Mouse (Mus musculus) heart, adult 18-20 months (tissue): ENCODE measurements around the gene Prkch. TPM values are rescaled to one million over a fixed set of nuclear protein-coding genes. Genes with fewer than 3 reads are reported as not detected.
A peak's percentile ranks its signal among the peaks of the same experiment; 100 is the strongest.

Experiments
- DNase-seq, 2 experiments: peaks; one replicate each; pipeline ENCODE4 v3.0.0; 2021 to 2022; ENCODE audit warnings: mixed read lengths in 1 of 2
- total RNA-seq, 2 experiments: library from RNA; stranded (reverse); gene quantifications; 2 replicates each; pipeline ENCODE4 v1.2.3; 2021

Gene Prkch
- total RNA-seq, 2 experiments from 2014 or later: 17.2 to 18.6 TPM

DNA sequence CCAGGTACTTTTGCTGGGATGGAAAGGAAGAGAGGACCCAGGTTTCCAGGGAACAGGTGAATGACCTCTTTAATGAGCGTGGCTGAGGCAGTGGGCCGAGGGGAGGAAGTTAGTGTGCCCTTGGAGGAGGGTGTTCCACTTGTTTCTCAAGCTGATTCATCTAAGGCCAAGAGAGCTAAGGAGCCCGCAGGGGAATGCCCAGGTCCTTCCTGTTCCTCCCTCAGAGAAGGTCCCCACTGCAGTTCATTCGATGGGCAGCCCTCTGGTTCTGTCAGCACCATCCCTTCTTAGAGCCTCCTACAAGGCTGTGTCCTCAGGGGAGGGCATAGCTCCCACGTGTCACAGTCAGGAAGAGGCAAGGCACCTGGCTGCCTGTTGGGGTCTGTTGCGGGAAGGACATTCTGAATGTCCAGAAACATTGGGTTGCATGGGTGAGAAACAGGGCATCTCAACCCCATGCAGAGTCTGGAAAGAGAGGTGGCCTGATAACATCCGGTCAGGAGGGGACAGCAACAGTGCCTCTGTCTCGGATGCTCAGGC lies 26.3 kb downstream of the Prkch start:
- no peak for DNase-seq

- DNase-seq: no peak
These were observed 27.1 kb downstream of the Prkch start for GRCm38 (mm10) chr12:73611741-73612140.

DNA sequence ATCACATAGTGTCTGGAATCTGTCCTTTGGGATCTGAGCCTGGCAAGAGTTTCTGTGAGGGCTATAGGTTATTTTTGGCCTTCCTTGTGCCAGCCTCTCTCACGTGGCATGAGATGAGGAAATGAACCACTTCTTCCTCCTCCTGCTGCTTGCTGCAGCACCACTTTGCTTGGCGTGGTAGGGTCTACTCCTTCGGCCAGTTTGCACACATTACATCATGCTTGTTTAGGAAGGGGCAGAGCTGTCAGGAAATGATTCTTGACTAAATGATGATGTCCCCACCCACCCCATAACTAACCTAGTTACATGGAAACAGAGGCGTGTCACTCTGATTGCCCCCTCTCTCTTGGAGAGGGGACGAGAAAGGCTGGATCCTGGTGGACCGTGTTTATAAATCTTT lies 28.6 kb downstream of the Prkch start:
- peak in 1 of 2 experiments; percentile 50 for DNase-seq

DNA sequence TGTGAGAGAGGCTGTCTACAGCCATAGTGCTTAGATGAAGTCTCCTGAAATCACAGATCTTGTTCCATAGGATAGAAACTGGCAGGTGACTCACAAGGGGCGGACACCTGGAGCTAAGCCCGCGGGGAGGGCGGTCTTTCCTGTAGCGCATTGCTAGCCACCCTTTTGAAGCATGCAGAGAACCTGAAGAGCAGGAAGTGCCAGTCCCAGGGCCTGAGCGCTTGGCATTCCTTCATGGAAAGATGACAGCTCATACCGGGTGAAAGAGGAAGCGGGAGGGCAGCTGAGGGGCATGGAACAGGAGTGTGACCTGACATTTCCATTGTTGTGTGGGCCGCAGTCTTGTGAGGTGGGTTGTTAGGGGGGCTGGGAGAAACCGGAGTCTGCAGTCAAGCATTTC lies 33.1 kb downstream of the Prkch start:
- DNase-seq: peak; percentile 61 to 70

DNA sequence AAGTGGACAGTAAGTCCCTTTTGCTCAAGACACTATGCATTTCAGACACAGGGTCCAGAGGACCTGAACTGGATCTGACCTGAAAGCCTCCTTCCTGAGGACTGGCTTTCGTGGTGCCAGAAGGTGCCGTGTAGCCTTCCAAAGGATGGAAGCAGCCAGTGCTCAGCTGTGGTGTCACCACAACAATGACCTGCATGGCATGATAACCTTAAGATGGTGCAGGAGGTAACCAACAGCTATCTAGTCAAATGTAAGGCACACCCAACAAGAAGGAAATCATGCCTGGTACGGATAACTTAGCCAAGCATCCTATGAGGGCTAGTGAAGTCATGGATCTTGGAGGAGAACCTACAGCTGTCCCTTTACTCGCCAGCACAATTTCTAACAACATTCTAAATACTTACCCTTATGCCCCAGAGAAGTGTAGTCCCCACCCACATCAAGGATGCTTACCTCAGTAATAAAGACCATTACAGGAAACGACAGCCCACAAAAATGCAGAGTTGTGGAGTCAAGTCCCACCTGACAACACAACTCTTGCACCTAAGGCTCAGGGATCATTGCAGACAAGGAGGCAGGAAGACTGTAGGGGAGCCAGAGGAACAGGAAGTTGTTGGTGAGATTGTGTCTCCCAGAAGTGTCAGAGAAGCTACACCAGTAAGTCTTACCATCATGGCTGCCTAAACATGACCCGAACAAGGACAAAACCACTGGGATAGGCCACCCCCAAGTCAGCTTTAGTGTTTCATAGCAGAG lies 40.9 kb downstream of the Prkch start:
- no peak for DNase-seq

GRCm38 (mm10) chr12:73627902-73628301 lies 43.3 kb downstream of the Prkch start:
- DNase-seq: no peak

GRCm38 (mm10) chr12:73630596-73630995 lies 46.0 kb downstream of the Prkch start:
- DNase-seq: no peak

DNA sequence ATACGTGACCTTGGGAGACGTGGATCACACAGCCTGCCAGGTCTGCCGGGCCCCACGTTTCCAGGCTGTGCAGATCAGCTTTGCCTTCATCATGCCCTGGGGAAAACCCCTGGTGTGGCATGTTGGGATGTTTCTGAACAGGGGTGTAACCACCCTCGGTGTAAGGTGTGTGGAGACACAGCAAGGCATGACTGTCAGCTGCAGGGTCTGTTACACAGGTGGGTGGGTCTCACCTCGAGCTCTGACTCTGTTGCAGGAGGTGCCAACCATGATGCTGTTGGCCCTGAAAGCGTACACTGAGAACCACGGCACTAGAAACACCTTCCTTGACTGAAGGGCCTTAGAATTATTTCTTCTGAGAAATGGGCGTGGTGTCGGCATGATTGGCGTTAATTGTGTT lies 46.6 kb downstream of the Prkch start:
- DNase-seq: no peak

DNA sequence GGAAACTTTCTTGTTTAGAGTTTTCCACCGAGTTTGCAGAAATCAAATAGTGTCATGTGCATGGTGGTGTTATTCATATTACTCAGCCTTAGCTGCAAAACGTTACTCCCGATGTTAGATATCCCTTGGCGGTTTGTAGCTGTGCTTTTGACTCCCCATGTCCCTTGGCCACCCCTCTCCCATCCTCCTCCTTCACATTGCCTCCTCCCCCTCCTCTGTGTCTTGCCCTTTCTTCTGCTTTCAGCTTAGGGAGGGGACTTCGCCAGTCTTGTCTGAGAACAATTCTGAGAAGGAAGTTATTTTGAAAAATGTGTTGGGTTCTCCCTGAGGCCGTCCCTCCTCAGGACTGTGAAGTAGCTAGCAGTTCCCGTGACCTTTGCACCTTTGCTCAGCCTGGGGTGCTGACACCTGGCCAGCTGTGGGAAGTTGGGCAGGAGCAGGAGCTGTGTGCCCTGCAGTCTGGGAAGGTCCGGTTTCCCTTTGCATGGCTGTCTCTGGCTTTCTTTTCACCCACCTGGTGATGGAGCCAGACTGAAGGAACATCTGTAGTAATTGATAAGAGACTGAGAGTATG lies 48.2 kb downstream of the Prkch start:
- peak in 1 of 2 experiments; percentile 34 for DNase-seq

GRCm38 (mm10) chr12:73633707-73634106 lies 49.1 kb downstream of the Prkch start:
- no peak for DNase-seq

GRCm38 (mm10) chr12:73639571-73639970 lies 55.0 kb downstream of the Prkch start:
- no peak for DNase-seq

GRCm38 (mm10) chr12:73641183-73641582 lies 56.6 kb downstream of the Prkch start:
- no peak for DNase-seq

DNA sequence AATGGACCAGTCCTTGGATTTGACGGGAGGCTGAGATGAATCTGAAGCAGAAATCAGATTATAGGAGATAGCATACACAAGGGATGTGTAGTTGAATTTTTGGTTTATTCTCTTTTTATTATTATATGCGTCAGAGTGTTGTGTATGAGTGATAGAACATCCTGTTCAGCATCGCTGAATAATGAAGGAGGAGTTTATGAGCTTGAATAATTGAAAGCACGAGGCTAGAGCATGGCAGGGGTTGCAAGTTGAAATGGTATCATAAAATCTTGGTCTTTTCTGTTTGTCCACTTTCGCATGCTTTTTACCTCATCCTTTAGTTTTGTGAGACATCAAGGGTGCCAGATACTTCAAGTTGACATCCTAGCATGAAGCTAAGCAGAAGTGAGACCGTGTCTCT lies 60.6 kb downstream of the Prkch start:
- DNase-seq: no peak

DNA sequence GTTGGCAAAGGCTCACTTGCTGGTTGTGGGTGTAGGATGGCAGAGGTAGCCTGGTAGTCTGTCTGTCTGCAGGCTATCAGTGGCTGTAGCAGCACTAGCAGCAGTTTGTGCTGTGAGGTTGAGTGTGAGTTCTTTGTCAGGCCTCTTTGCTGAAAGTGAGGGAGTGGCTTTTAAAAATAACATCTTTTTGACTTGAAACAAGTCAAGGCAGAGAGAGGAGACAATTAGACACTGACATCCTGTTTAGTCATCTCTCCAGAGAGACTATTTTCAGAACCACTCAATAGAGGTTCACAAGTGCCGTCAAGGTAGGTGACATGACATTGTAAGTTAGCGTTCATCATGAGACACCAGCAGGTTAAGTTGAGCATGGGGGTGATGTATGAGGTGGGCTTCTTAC lies 63.1 kb downstream of the Prkch start:
- no peak for DNase-seq

DNA sequence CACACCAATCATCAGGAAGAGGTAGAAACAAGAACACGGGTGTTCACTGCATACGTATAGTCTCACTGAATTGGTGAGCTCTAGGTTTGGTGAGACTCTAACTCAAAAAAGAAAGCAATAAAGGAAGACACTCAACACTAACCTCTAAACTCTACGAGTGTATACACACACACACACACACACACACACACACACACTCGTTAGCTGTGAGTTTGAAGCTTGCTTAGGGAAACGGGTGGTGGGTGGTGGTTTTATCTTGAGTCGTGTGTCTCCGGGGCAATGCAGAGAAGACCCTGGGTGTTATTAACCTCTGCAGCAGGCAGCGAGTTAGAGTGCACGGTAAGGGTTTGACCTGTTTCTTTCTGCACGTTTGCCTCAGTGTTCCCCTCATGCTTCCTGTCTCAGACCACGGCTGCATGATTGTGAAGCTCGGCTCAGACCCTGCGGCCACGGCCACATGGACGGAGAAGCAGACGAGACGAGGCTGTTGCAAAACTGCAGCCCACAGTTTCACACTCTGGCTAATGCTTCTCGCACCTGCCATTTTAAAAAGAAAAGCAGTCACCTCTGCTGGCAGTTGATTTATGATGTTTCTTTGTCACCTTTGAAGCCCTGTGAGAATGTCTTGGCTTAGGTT lies 72.1 kb downstream of the Prkch start:
- no peak for DNase-seq

GRCm38 (mm10) chr12:73663421-73663820 lies 78.8 kb downstream of the Prkch start:
- no peak for DNase-seq

- DNase-seq: no peak
These were observed 82.1 kb downstream of the Prkch start for GRCm38 (mm10) chr12:73666701-73667100.

DNA sequence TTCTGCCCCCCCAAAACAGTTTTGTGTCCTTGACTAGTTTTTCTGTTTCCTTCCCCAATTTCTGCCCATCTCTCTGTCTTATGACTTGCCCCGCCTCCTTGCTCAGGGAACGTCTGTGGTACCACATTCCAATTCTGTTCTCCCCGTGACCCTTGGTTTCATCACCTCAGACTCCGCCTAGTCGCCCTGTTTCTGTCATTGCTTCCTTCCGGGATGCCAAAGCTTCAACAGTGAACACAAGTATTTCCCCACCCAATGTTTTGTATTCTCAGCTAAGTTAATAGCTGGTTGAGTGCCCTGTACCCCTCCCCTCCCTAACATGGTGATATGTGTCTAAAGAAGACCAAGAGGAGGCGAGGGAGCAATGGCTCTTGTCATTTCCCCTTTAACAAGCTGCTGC lies 83.0 kb downstream of the Prkch start:
- peak in 1 of 2 experiments; percentile 52 for DNase-seq

- peak in 1 of 2 experiments; percentile 52 for DNase-seq
These were observed 86.1 kb downstream of the Prkch start for GRCm38 (mm10) chr12:73670739-73671138.

- peak; percentile 52 to 78 for DNase-seq
These were observed 86.9 kb downstream of the Prkch start for GRCm38 (mm10) chr12:73671540-73671939.

DNA sequence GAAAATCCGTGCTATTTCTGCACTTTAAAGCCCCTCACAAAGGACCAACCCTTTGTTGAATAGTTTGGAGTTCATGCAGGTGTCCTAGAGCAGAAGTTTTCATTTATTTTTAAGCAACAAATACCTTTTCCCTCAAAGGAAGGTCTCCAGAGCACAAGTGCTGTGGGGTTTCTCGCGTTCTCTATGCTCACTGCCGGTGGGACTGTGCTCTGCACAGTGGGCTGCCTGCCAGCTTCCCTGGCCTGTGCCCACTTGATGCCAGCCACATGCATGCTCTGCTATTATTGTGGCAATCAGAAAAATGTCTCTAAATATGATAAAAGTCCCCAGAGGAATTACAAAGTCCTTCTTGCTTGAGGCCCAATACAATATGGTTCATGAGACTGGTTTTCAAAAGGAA lies 87.4 kb downstream of the Prkch start:
- no peak for DNase-seq

GRCm38 (mm10) chr12:73673783-73674182 lies 89.2 kb downstream of the Prkch start:
- DNase-seq: no peak

DNA sequence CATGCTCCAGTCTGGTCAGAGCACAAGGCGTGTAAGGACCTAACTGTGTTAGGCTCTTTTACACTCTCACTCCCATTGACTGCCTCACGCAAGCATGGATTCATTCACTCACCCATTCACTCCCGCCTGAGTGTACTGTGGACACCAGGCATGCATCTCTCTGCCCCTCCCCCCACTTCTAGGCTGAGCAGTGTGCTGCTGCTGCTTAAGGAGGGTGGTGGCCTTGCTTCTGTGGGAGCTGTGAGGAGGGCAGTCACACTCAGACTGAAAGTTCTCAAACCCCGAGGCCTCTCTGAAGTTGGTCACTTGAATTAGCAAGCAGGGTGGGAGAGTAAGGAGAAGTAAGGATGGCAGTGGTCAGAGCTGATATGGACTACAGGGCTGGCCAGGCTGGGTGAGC lies 90.6 kb downstream of the Prkch start:
- no peak for DNase-seq
